Mouse (Mus musculus) c-Kit-negative CD71-positive TER-119-positive erythroid progenitor cells, embryonic 14.5 days (primary cell): ENCODE measurements around the gene Gm12355.

ENCODE experiments used
- DNase-seq: peaks from one replicate; pipeline ENCODE4 v3.0.0-alpha.2; 2013; ENCODE audit warnings: low read depth, low spot score

Gene Gm12355

DNA sequence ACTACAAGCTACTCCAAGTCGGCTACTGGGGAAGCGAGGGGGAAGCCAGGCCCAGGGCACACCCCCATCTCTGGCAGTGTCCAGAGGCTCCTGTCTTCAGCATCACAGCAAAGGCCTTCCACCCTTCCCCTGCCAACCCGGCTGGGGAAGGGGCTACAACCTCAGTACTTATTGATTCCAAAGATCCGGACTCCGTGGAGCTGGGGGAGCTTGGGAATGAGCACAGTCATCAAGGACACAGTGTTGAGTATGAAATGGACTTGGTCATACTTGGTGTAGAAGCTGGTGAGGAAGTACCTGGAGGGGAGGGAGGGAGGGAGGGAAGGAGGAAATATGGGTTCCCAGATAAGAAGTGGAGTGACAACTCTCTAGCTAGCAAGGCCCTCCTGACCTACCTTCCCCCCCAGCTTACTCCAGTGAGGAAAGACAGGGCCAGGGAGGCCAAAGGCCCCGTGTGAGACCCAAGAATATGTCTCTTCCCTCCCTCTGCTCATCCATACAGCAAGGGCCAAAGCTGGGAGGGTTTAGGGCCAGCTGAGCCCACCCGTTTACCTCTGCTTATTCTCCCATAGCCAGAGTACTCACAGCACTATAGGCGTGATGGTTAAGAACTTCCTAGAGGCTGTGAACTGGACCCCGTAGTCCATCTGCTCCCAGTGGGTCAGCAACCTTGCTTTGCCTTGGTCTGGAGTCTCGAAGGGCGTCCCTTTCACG, 42.8 kb downstream of the Gm12355 start:
- DNase-seq: peak; percentile 74

DNA sequence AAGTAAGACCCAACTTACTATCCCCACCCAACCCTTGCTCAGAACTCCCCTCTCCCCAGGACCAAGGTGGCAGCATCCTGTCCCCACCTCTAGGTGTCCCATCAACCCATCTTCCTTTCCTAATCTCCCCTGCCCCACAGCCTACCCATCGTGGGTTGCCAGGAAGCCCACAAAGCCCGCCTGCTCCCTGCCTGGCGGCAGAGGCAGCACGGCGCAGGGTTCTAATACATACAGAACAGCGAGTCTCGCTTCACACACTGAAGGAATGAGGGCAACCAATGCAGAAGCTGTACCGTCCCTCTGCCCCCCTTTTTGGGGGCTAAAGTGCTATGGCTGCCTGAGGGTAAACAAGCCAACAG, 43.5 kb downstream of the Gm12355 start:
- no peak for DNase-seq

DNA sequence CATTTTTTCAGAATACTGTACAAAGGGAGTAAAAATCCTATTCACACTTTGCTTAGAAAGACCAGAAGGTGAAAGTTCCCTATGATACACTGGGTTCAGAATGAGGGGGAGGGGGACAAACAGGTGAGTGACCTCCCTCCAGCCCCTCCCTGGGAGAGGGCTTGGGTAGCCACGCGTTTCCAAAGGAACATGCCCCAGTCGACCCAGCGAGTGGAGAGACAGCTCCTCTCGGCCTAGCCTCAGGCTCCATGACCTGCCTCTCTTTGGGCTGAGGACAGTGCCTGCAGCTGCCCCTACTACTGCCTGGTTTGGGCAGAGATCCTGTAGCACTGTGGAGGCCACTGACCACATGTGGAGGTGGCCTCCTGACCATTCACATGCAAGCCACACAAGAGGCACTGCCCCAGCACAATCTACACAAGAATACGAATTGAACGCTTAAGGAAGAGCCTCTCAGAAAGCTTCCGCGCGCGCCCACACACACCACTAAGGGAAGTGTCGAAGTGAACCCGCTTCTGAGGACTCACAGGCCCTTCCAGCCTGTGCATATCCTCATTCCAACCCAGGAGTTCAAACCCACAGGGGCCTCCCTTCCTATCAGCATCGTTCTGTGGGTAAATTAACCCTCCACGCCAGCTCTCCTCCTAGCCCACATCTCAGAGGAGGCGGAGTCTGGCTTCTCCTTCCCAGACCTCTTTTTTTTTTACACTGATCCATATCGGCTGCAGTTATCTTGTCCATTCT, 44.0 kb downstream of the Gm12355 start:
- DNase-seq: peak; percentile 66

DNA sequence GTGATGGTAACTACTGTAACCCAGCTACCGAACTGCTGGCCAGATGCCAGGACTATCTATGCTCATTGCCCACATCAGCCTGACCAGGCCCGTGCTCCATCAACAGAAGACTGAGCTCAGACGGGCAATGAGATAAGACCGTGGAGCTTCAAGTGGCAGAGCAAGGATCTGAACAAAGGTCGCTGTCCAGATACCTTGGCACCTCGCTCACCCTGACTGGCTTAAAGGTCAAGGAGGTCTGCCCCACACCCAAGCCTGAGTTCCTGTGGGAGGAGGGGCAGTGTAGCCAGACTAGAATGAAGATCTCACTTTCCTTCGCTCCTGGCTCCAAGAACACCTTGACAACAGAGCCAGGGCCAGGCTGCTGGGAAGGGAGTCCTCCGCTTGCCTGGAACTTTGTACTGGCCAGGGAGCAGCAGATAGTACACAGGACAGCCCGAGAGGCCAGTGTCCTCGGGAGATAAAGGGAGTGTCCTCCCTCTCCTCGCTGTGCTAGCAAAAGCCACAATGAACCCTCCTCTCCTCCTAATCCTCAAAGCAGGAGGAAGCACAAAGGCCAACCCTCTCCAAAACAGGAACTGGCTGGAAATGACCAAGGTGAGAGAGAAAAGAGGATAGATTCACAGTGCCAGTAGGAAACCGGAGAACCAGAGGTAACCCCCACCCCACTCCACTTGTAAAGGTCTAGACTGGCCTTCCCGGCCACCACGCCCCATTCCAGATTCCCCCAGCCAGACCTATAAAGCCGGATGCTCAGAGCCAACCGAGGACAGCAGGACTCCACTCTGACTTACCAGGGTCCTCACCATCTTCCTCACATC, 45.0 kb downstream of the Gm12355 start:
- peak; percentile 76 for DNase-seq

DNA sequence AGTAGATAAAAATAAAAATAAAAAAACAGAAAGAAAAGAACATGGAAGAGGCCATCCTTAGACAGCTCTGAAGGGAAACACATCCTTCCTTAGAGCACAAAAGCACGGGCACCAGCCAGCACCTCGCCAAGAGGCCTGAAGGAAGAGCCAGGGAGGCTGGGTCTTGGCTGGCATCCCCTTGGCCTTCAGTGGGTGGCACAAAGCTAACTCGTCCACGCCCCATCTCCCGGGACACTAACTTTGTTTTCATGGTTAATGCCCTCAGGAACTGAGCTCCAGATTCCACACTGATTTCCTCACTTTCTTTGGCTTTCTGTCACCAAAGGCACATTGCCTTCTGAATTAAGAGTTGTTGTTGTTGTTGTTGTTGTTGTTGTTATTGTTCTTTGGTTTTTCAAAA, 47.7 kb downstream of the Gm12355 start:
- DNase-seq: no peak
